ENCODE assay signal across 18 mouse cellular contexts in the genomic region with DNA sequence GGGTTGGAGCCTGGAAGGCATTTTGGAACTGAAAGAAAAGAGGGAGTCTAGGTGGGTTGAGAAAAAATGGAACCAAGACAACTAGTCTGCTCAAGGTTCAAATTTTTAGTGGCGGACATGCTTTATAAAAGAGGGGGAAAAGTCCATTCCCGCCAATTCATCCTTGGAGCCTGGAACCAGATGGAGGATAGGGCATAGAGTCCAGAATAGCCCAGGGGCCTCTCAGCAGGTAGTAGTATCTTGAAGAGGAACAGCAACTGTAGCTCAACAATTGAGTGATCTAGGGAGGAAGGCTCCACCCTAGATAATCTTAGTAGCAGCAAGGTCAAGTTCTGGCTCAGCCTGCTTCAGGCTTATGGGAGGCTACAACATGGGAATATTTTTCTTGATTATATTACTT.
"Had no signal": no experiment of that assay in that cellular context is flagged by ENCODE, and none has a peak within 500 bp of the region (broad histone marks: within the 10 kb centered on the region; RNA-seq: fewer than 3 reads in every experiment).

No protein-coding gene starts in this region.

- ATAC-seq: hindbrain, postnatal 0 days; intestine, embryonic 16.5 days; liver, postnatal 0 days had no signal

- DNase-seq: gastrocnemius, adult 2 months; gastrocnemius, postnatal 10 days; gastrocnemius, postnatal 36 days; heart, adult 11 months; heart, adult 2 months; heart, postnatal 14 days; heart, postnatal 36 days; kidney, adult 11 months; kidney, adult 2 months; kidney, adult 9 months; kidney, postnatal 14 days; kidney, postnatal 36 days; layer of hippocampus, adult 9-11 months; liver; liver, embryonic 13.5 days; liver, postnatal 0 days had no signal
